Mouse (Mus musculus) left cerebral cortex, adult 9 months (tissue): ENCODE data around the gene Cdk5rap3.

ENCODE experiments used
- DNase-seq, 2 experiments: peaks; one replicate each; pipeline ENCODE4 v3.0.0; 2022; ENCODE audit warnings: low spot score in 2 of 2

Cdk5rap3 gene

DNA sequence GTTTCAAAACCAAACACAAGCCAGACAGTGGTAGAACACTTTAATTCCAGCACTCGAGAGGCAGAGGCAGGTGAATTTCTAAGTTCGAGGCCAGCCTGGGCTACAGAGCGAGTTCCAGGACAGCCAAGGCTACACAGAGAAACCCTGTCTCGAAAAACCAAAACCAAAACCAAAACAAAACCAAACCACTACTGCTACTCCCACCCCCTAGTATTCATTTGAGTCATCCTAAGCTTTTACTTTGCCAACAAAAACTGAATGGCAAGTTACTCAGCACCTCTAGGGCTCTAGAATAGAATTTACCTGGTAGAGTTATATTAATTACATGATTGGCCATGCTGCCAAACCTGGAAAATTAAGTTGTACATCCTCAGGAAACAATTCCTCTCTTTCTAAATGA is 56.7 kb downstream of the Cdk5rap3 start:
- DNase-seq: no peak

DNA sequence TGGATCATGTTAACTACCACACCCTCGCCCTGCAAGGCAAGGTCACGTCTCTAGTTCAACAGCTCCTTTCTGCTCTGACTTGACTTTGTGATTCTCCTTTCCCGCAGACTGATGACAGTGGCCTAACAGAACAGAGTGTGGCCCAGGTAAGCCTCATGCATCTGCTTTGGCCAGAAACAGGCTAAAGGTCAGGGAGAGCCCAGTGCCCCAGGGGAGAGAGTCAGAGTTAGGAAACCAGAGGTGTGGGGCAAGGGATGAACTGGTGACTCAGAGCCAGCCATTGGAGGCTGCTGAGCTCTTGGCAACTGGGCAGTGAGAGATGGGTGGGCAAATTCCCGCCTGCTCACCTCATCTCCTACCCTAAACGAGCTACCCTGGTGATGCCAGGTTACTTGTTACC is 58.9 kb downstream of the Cdk5rap3 start:
- no peak for DNase-seq
